Comparison of ENCODE assay signal across 8 mouse cellular contexts in the genomic region with DNA sequence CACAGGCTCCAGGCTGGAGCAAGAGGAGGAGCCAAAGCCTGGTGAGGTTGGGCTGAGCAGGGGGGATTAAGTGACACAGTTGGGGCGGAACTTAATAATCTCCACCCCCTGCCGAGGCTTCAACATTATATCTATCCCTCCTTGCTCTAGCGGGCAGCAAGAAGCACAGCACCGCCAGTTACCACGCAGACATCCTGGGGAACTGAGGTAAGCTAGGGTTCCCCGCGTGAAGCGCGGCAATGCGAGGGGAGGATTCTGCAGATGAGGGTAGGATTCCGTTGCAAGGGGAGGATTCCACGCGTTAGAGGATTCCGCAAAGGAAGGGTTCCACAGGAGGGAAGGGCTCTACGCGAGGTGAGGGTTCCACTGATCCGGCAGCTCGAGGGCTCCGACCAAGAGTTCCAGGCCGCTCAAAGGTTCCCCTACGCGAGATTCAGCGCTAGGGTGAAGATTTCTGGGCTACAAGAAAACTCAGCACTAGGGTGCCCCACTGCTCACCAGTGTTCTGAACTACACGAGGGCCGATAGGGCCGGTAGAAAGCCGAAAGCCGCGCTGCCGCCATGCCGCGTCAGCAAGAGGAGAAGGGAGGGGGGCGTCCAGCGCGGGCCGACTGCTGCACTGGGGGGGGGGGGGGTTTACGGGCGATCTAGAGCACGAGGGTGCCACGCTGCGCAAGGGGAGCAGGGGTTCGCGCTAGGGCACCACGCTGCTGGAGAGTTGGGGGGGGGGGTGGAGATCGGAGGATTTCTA. TPM values are rescaled to one million over a fixed set of nuclear protein-coding genes. Genes with fewer than 3 reads are reported as not detected.
A peak's percentile ranks its signal among the peaks of the same experiment; 100 is the strongest.
DNase-seq lines count a peak whose midpoint lies in the region; ATAC-seq and TF ChIP-seq lines count a peak whose summit lies in the region.

No protein-coding gene starts in this region.

- TF ChIP-seq POLR2A in spleen, adult 2 months (IDR thresholded peaks at IDR 0.05; ENCODE audit: low read depth, low read length) = no peak

- H3K4me2 ChIP-seq in limb, embryonic 15.5 days = peak overlapping the region; percentile 46; the same call in 1 of the 2 replicates
- peak overlapping the region; percentile 68 for H3K4me2 ChIP-seq in midbrain, embryonic 14.5 days (ENCODE audit: low read length)

- DNase-seq in frontal cortex, postnatal 25 days (ENCODE audit: low spot score in 2 of 2) = no peak
- peak; percentile 63 to 69 for DNase-seq in cerebellum, postnatal 14 days
- DNase-seq in gastrocnemius, postnatal 25 days = peak; percentile 75
- peak; percentile 74 for DNase-seq in midbrain, embryonic 14.5 days
- DNase-seq in spleen, adult 2 months (ENCODE audit: low read depth in 1 of 2, low spot score in 2 of 2) = peak; percentile 11 to 25

- peak overlapping the region; percentile 44 for H3K9ac ChIP-seq in limb, embryonic 15.5 days
- H3K9ac ChIP-seq in midbrain, embryonic 14.5 days (replicated peaks; ENCODE audit: low read length) = peak overlapping the region; percentile 42; the same call in 1 of the 2 replicates

- WGBS in limb, embryonic 15.5 days = 55% methylated on average over 45 of the region's 45 CpGs
- 49% methylated on average over 45 of the region's 45 CpGs for WGBS in midbrain, embryonic 14.5 days
- WGBS in spleen, adult 2 months = 54% methylated on average over 45 of the region's 45 CpGs

- peak overlapping the region; percentile 92 for H3K27ac ChIP-seq in limb, embryonic 15.5 days
- no peak overlapping the region for H3K27ac ChIP-seq in midbrain, embryonic 14.5 days (replicated peaks; ENCODE audit: low read depth, low read length)
- peak overlapping the region; percentile 47 for H3K27ac ChIP-seq in spleen, adult 2 months (ENCODE audit: insufficient read depth, low read length)

- 0 out of 2 replicates have a peak, but pooled peaks have one; percentile 29 for ATAC-seq in frontal cortex, adult (ENCODE audit: low TSS enrichment)
- peak; percentile 86 for ATAC-seq in inflammation-experienced regulatory T-cells, adult 6 months
- ATAC-seq in limb, embryonic 15.5 days (ENCODE audit: insufficient number of reproducible peaks, low FRiP score, low TSS enrichment, low read depth) = peak; percentile 78; the same call in 1 of the 2 replicates
- ATAC-seq in midbrain, embryonic 14.5 days (ENCODE audit: low FRiP score, low TSS enrichment) = peak; percentile 50

- TF ChIP-seq CTCF in spleen, adult 2 months (IDR thresholded peaks at IDR 0.05; ENCODE audit: extremely low read depth, insufficient read depth, insufficient read length, insufficient replicate concordance) = no peak

- H3K4me1 ChIP-seq in limb, embryonic 15.5 days = peaks cover 45% of the 10 kb centered on the region
- H3K4me1 ChIP-seq in midbrain, embryonic 14.5 days (ENCODE audit: control insufficient read depth, insufficient read depth, low read length) = no peaks in the 10 kb centered on the region
- peaks cover 6% of the 10 kb centered on the region; the same call in 1 of the 2 replicates for H3K4me1 ChIP-seq in spleen, adult 2 months (ENCODE audit: control insufficient read depth, insufficient read depth, insufficient read length)

- peak overlapping the region; percentile 60 for H3K4me3 ChIP-seq in limb, embryonic 15.5 days
- peak overlapping the region; percentile 41 for H3K4me3 ChIP-seq in midbrain, embryonic 14.5 days (replicated peaks; ENCODE audit: low read depth, low read length)
- H3K4me3 ChIP-seq in spleen, adult 2 months (ENCODE audit: extremely low read depth, insufficient read depth, insufficient read length) = peak overlapping the region; percentile 56; the same call in 1 of the 2 replicates

- H3K9me3 ChIP-seq in limb, embryonic 15.5 days = peaks cover 18% of the 10 kb centered on the region
- H3K9me3 ChIP-seq in midbrain, embryonic 14.5 days (ENCODE audit: control insufficient read depth, low read length) = peaks cover 26% of the 10 kb centered on the region

- no peaks in the 10 kb centered on the region for H3K27me3 ChIP-seq in limb, embryonic 15.5 days
- H3K27me3 ChIP-seq in midbrain, embryonic 14.5 days (ENCODE audit: control insufficient read depth, insufficient read depth, low read length) = no peaks in the 10 kb centered on the region
- H3K27me3 ChIP-seq in spleen, adult 2 months (ENCODE audit: control insufficient read depth, insufficient read depth, low read length) = no peaks in the 10 kb centered on the region

- peaks cover 89% of the 10 kb centered on the region for H3K36me3 ChIP-seq in limb, embryonic 15.5 days
- H3K36me3 ChIP-seq in midbrain, embryonic 14.5 days (ENCODE audit: control insufficient read depth, insufficient read depth, low read length) = peaks cover 40% of the 10 kb centered on the region
- H3K36me3 ChIP-seq in spleen, adult 2 months (ENCODE audit: control insufficient read depth, insufficient read depth, low read length) = 0 out of 2 replicates have a peak, but pooled peaks cover 1% of the 10 kb centered on the region

RNA-seq across cellular contexts. Expression of a gene that starts 28.1 kb away (rescaled TPM):
- 10 to 100 TPM; 44.6 to 45.8 TPM for total RNA-seq in gastrocnemius, postnatal 25 days (2021)
- 10 to 100 TPM; 14.8 to 40.1 (median 36.0) TPM for polyA plus RNA-seq in inflammation-experienced regulatory T-cells, adult 6 months (2017; shearing (Covaris generic))
- polyA plus RNA-seq in limb, embryonic 15.5 days (2015; fragmentation: Nextera tagmentation; extraction: Ambion mirVana) = 45.0 TPM in 2 replicates
- polyA plus RNA-seq in midbrain, embryonic 14.5 days (2014; fragmentation: Nextera tagmentation; extraction: Ambion mirVana) = 9.2 and 13.4 TPM in 2 replicates
- 7.2 and 9.7 TPM in 2 replicates for polyA plus RNA-seq in spleen, adult 2 months (2012; rRNA removed)

Comparison
In these comparisons a context has a peak if more than half of its experiments do, and no peak if none do; other contexts are left out.
1. ATAC-seq: peak in every context shown above with its lines; median percentile 86 in inflammation-experienced regulatory T-cells, adult 6 months; 78 in limb, embryonic 15.5 days; 50 in midbrain, embryonic 14.5 days; 29 in frontal cortex, adult.
2. DNase-seq: peak in cerebellum, postnatal 14 days (2 of 2), gastrocnemius, postnatal 25 days (single experiment), midbrain, embryonic 14.5 days (single experiment) and spleen, adult 2 months (2 of 2); none in frontal cortex, postnatal 25 days (0 of 2).
3. Peak in every context shown above with its lines, with median percentiles within 50 percentile points of each other: H3K4me3 ChIP-seq.